Mouse (Mus musculus) limb, embryonic 13.5 days (tissue): ENCODE results near the gene Atxn7. TPM values are rescaled to one million over a fixed set of nuclear protein-coding genes. Genes with fewer than 3 reads are reported as not detected.
"Not testable (repeated sequence)": the region's sequence is repeated elsewhere in the genome, so short reads cannot be mapped to it uniquely, and the experiment has no call there.

Source experiments
- ATAC-seq: fragments of 200-750 bp; cut with Nextera tagmentation; 2 replicates; pipeline ENCODE4 v1.8.0; 2017; ENCODE audit warnings: low read depth, moderate number of reproducible peaks, moderate TSS enrichment; ENCODE audit not compliant: low FRiP score
- H3K27ac ChIP-seq: fragments of 300-500 bp; sonication (generic); 2 replicates; pipeline ENCODE4 v1.5.1; 2015; ENCODE audit warnings: inconsistent platforms, mild to moderate bottlenecking, moderate library complexity
- H3K27me3 ChIP-seq: fragments of 300-500 bp; sonication (generic); 2 replicates; pipeline ENCODE4 v1.6.1; 2015; ENCODE audit warnings: mild to moderate bottlenecking, inconsistent platforms
- H3K36me3 ChIP-seq: fragments of 300-500 bp; sonication (generic); 2 replicates; pipeline ENCODE4 v1.6.1; 2015; ENCODE audit warnings: inconsistent platforms, mild to moderate bottlenecking, moderate library complexity
- H3K4me1 ChIP-seq: fragments of 300-500 bp; sonication (generic); 2 replicates; pipeline ENCODE4 v1.6.1; 2015; ENCODE audit warnings: inconsistent platforms
- H3K4me2 ChIP-seq: fragments of 300-500 bp; sonication (generic); replicated peaks from 2 replicates; pipeline ENCODE4 v1.6.1; 2015; ENCODE audit warnings: inconsistent platforms, mild to moderate bottlenecking, moderate library complexity
- H3K4me3 ChIP-seq: fragments of 300-500 bp; sonication (generic); 2 replicates; pipeline ENCODE4 v1.5.1; 2015; ENCODE audit warnings: moderate library complexity, mild to moderate bottlenecking, inconsistent platforms
- H3K9ac ChIP-seq: fragments of 300-500 bp; sonication (generic); 2 replicates; pipeline ENCODE4 v1.6.1; 2015; ENCODE audit warnings: mild to moderate bottlenecking, inconsistent platforms
- H3K9me3 ChIP-seq: fragments of 300-500 bp; sonication (generic); 2 replicates; pipeline ENCODE4 v1.6.1; 2016; ENCODE audit warnings: inconsistent platforms
- WGBS: fragments of 180-500 bp; shearing (Covaris S2); methylation state at CpG from one replicate; pipeline ENCODE4 v1.1.7; 2015; 5-methylcytosine and 5-hydroxymethylcytosine counted together
- polyA plus RNA-seq: library from polyadenylated mRNA; unstranded; fragments of >200 nt; fragmentation: Nextera tagmentation; extraction: Ambion mirVana; gene quantifications from 2 replicates; pipeline ENCODE4 v1.2.1, GENCODE M21; 2015

Gene Atxn7
- 4.4 and 5.2 TPM in 2 replicates for polyA plus RNA-seq

DNA sequence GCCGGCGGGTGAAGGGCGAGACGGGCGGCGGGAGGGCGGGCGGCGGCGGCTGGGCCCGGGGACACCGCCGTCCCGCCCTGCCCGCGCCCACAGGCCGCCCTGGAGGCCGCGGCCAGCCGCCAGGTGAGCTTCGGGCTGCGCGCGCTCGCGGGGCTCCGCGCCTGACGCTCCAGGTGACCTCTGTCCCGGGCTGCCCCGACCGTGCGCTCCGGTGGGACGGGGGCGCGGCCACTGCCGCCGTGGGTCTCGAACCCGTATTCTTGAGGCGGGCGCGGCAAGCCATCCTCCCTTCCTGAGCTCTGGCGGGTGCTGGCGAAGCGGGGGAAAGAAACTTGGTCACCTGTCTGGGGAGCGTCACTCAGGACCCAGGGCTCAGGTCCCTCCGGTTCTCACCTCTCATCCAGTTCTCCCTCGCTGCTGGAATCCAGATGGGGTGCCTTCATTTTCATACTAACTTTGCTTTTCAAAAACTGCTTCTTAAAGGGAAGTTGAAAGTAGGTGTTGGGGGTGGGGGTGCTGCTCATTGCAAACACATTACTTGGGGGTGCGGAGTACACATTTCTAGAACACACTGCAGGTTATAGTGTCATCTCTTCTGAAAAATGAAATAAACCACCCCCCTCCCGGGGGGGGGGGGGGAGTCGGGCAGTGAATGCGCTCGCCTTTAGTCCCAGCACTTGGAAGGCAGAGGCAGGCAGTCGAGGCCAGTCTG is at the start of gene Atxn7, which contains the start of gene Thoc7:
Gene Atxn7, plus strand, starts transcription at position 40 of the 712 bp plus-strand sequence.
Gene Thoc7, minus strand, starts transcription at position 452 of the 712 bp plus-strand sequence.
- peak within 1 kb of the TSS; percentile 90 for H3K4me3 ChIP-seq
- WGBS = 3% methylated on average over 47 of the region's 56 CpGs
- peak within 1 kb of the TSS; percentile 91 for H3K27ac ChIP-seq
- ATAC-seq = peak; percentile 45
- peaks cover 20% of the 10 kb centered on the region for H3K4me1 ChIP-seq
- H3K9me3 ChIP-seq = no peaks in the 10 kb centered on the region
- H3K36me3 ChIP-seq = no peaks in the 10 kb centered on the region; the same call in 1 of the 2 replicates
- H3K27me3 ChIP-seq = no peaks in the 10 kb centered on the region
- peak within 1 kb of the TSS; percentile 99 for H3K9ac ChIP-seq
- H3K4me2 ChIP-seq = peak within 1 kb of the TSS; percentile 72

DNA sequence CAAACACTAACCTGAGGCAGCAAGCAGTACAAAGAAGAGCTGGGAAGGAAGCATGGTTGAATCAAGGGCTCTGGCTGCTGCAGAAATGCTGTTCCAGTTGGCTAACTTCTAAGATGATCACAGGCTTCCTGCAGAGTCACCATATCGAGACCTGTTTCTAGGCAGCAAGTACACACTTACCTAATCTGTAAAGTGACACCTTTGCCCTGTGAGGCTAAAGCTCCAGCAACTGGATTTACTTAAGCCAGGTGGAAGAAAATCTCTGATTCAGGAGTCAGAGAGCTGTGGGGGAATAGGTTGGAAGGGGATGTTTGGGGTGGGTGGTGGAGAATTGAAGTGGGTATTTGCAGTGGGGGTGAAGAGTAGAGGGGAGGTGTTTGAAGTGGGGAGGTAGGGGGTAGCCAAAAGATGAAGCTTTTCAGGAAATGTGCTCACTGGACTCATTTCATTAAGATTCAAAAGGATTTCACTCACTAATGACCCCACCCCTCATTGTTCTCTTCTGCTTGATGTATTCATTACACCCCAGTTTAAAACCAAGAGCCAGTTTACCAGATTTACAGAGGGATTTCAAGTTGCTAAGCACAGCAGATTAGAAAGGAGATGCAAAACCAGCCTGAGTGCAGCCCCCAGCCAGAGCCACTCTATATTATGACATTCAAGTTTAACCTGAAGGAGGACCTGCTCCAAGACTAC is 46.7 kb upstream of the Atxn7 start, which contains the start of gene Gm281:
Gene Gm281, minus strand, starts transcription at position 92 of the 696 bp plus-strand sequence.
- no peak for ATAC-seq
- Histone ChIP-seq H3K9me3 (no peaks in the 10 kb centered on the region), H3K4me3 (no peak within 1 kb of the TSS), H3K27me3 (no peaks in the 10 kb centered on the region), H3K4me2 (no peak within 1 kb of the TSS), H3K27ac (no peak within 1 kb of the TSS), H3K9ac (no peak within 1 kb of the TSS), H3K4me1 (peaks cover 12% of the 10 kb centered on the region), H3K36me3 (no peaks in the 10 kb centered on the region)
- 26% methylated on average over 1 of the region's 1 CpGs for WGBS

DNA sequence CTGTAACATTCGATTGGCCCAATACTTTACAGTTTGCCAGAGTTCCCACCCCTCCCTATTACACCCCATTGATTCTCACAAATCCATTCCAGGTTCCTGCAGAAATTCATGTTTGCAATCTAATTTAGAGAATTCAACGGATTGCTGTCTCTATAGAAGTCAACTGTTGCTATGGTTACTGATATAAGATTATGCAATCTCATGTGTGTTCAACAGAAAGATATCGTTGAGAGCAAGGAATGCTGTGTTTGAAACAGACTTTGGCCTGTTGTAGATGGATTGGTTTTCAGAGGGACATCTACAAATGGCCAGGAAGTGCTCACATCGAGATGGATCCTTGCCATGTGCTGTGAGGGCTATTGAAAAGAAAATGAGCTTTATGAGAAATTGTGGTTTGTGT is 46.0 kb upstream of the Atxn7 start:
- H3K36me3 ChIP-seq = no peaks in the 10 kb centered on the region
- H3K4me3 ChIP-seq = no peak overlapping the region
- no peaks in the 10 kb centered on the region for H3K27me3 ChIP-seq
- H3K4me1 ChIP-seq = peaks cover 11% of the 10 kb centered on the region
- no peak for ATAC-seq
- H3K27ac ChIP-seq = no peak overlapping the region
- no peaks in the 10 kb centered on the region for H3K9me3 ChIP-seq
- H3K9ac ChIP-seq = no peak overlapping the region
- WGBS = 73% methylated on average over 4 of the region's 4 CpGs
- H3K4me2 ChIP-seq = no peak overlapping the region

DNA sequence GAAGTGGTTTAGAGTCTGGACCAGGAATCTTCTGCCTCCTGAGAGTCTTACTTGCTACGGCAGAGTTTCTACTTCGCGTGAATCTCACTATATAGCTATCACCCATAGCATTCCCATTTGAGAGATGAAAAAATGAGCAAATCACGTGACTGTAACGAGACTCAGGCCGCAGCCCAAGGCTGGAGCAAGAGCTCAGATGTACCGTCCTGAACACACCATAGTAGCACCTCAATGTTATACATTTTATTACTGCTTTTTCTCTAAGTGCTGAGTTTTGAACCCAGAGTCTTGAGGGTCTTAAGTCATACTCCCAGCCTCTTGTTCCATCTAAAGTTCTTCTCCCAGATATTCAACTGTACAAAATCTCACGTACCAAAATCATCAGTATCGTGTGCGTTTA is 44.0 kb upstream of the Atxn7 start:
- Histone ChIP-seq H3K27me3 (no peaks in the 10 kb centered on the region), H3K4me1 (no peaks in the 10 kb centered on the region), H3K36me3 (no peaks in the 10 kb centered on the region), H3K9ac (no peak overlapping the region), H3K4me2 (no peak overlapping the region), H3K9me3 (no peaks in the 10 kb centered on the region), H3K4me3 (no peak overlapping the region), H3K27ac (no peak overlapping the region)
- 89% methylated on average over 10 of the region's 10 CpGs for WGBS
- ATAC-seq = no peak

DNA sequence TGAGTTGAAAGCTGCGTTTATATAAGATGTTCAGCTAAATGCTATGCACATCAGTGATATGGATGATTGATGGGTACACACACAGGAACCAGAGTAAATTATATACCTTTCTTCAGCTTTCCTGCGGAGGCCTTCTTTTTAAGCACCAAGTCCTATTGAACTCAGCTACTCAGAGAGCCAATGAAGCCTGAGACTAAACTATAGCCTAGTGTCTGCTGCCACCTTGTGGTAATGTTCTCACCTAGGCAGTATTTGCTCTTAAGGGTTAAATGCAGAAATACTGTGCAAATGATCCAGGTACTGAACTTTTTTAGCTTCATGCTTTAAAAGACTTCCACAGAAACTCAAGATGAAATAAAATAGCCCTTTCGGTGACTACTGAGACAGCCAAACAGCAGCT is 43.6 kb upstream of the Atxn7 start:
- WGBS = 38% methylated on average over 3 of the region's 3 CpGs
- no peak overlapping the region for H3K4me2 ChIP-seq
- no peaks in the 10 kb centered on the region for H3K9me3 ChIP-seq
- H3K27me3 ChIP-seq = no peaks in the 10 kb centered on the region
- H3K4me3 ChIP-seq = no peak overlapping the region
- no peaks in the 10 kb centered on the region for H3K36me3 ChIP-seq
- H3K4me1 ChIP-seq = no peaks in the 10 kb centered on the region
- H3K9ac ChIP-seq = no peak overlapping the region
- no peak overlapping the region for H3K27ac ChIP-seq
- ATAC-seq = 0 out of 2 replicates have a peak, but pooled peaks have one; percentile 66

DNA sequence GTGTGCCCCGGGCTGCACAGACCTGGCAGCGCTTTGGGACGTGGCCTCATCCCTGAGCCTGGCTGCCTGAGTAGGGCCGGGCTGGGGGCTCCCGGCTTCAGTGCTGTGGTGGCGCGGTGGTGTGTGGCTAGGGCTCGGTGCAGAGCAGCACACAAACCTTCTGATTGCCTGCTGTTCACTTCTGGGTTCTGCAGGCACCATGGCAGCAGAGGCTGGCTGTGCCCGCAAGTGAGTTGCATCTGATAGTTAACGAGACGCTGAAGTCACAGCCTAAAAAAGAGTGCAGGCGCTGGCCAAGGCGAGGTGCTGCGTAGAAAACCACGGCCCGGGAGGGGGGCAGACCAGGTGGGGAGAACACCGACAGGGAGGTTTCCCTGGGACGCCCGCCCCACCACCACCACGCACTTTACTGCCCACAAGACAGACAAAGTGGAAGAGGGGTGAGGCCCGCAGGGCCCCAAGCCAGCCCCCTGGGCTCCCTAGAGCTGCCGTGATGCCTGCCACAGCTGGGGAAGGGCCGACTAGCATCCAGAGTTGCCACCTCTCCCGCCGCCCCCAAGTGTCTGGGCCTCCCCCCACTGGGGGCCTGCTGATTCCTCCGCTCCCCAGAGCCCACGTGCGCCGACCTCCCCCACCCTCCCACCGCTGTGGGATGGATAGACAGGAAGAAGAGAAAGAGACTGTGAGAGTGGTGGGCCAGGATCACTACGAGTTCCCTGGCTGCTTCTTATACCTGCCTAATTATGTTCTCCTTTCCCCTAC is 27.8 kb upstream of the Atxn7 start:
- WGBS = 22% methylated on average over 31 of the region's 31 CpGs
- Histone ChIP-seq H3K4me3 (peak overlapping the region; percentile 43), H3K27ac (no peak overlapping the region), H3K4me1 (peaks cover 10% of the 10 kb centered on the region), H3K4me2 (peak overlapping the region; percentile 77), H3K27me3 (no peaks in the 10 kb centered on the region), H3K9me3 (peaks cover 6% of the 10 kb centered on the region; the same call in 1 of the 2 replicates), H3K36me3 (no peaks in the 10 kb centered on the region), H3K9ac (peak overlapping the region; percentile 66)
- ATAC-seq = peak; percentile 77

DNA sequence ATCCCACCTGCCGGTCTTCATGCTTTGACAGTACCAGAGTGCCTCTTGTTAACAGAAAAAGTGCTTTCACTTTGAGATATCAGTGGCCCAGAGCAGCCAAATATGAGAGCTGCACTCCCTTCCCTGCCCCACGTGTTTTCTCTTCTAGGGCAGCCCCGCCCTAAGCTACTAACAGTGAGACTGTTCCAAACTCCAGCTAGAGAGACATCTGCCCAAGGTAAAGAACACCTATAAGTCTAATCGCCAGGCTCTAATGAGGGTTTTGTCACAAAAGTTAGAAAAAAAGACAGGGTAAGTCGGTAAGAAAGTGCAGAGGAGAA is 27.2 kb upstream of the Atxn7 start:
- H3K27me3 ChIP-seq = no peaks in the 10 kb centered on the region
- H3K4me2 ChIP-seq = peak overlapping the region; percentile 77
- H3K4me3 ChIP-seq = peak overlapping the region; percentile 43; the same call in 1 of the 2 replicates
- H3K4me1 ChIP-seq = peaks cover 10% of the 10 kb centered on the region
- 43% methylated on average over 5 of the region's 5 CpGs for WGBS
- H3K27ac ChIP-seq = no peak overlapping the region
- H3K9ac ChIP-seq = peak overlapping the region; percentile 66; the same call in 1 of the 2 replicates
- no peaks in the 10 kb centered on the region for H3K36me3 ChIP-seq
- no peak for ATAC-seq
- H3K9me3 ChIP-seq = peaks cover 6% of the 10 kb centered on the region; the same call in 1 of the 2 replicates

DNA sequence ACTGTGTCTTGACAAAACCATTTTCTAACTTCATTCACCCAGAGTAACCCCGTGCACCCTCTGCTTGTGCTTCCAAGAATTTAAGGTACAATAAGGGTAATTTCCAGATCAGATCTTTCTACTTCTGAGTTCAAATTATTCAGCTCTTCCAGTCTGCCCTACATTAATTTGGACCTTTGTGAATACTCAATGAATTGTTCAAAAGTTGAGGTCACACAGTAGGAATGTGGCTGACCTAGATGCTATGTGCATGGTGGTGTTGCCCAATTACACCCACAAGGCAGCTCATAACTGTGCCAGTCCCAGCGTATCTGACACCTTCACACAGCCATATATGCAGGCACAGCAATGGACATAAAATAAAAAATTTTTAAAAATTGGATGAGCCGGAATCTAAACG is 16.6 kb upstream of the Atxn7 start:
- H3K9ac ChIP-seq = no peak overlapping the region
- WGBS = 91% methylated on average over 4 of the region's 4 CpGs
- H3K27ac ChIP-seq = no peak overlapping the region
- H3K9me3 ChIP-seq = 0 out of 2 replicates have a peak, but pooled peaks cover 7% of the 10 kb centered on the region
- no peak for ATAC-seq
- no peaks in the 10 kb centered on the region for H3K4me1 ChIP-seq
- H3K4me3 ChIP-seq = no peak overlapping the region
- no peaks in the 10 kb centered on the region for H3K27me3 ChIP-seq
- no peak overlapping the region for H3K4me2 ChIP-seq
- H3K36me3 ChIP-seq = peaks cover 29% of the 10 kb centered on the region

DNA sequence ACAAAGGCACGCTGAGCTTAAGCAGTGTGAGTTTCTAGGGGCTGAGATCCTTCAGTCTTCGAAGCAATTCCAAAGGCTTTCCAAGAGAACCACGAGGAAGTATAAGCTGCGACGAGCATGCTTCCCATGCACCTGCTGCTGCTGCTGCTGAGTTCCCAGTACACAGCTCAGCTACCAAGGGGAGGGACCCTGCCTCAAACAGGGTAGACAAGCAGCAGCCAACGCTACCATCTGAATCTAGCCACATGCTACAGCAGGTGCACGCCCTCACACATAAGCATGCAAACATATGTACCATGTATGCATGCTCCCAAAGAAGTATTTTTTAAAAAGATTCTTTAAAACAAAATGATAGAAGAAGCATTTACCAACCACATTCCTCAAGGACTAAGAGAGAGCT is 12.9 kb upstream of the Atxn7 start:
- H3K27me3 ChIP-seq = no peaks in the 10 kb centered on the region
- no peak for ATAC-seq
- H3K4me3 ChIP-seq = no peak overlapping the region
- peaks cover 53% of the 10 kb centered on the region for H3K36me3 ChIP-seq
- H3K9ac ChIP-seq = no peak overlapping the region
- no peaks in the 10 kb centered on the region for H3K4me1 ChIP-seq
- H3K27ac ChIP-seq = no peak overlapping the region
- no peak overlapping the region for H3K4me2 ChIP-seq
- H3K9me3 ChIP-seq = 0 out of 2 replicates have a peak, but pooled peaks cover 7% of the 10 kb centered on the region
- 92% methylated on average over 7 of the region's 7 CpGs for WGBS

DNA sequence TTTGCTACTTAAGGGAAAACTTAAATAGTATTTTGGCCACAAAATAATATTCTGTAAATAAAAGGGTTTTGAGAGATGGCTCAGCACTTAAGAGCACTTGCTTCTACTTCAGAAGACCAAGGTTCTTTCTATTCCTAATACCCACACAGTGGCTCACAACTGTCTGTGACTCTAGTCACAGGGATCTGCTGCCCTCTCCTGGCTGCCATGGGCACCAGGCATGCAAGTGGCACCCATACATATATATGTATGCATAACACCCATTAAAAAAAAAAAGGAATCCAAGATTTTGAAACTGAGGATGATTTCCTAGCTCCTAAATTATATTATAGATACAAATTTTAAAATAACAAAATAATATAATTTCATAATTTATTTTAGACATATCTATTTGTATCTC is 10.8 kb upstream of the Atxn7 start:
- no peak overlapping the region for H3K4me3 ChIP-seq
- no peaks in the 10 kb centered on the region for H3K27me3 ChIP-seq
- no peaks in the 10 kb centered on the region for H3K4me1 ChIP-seq
- no peak overlapping the region for H3K9ac ChIP-seq
- no peak for ATAC-seq
- no peak overlapping the region for H3K4me2 ChIP-seq
- H3K9me3 ChIP-seq = no peaks in the 10 kb centered on the region
- H3K27ac ChIP-seq = no peak overlapping the region
- H3K36me3 ChIP-seq = peaks cover 62% of the 10 kb centered on the region

DNA sequence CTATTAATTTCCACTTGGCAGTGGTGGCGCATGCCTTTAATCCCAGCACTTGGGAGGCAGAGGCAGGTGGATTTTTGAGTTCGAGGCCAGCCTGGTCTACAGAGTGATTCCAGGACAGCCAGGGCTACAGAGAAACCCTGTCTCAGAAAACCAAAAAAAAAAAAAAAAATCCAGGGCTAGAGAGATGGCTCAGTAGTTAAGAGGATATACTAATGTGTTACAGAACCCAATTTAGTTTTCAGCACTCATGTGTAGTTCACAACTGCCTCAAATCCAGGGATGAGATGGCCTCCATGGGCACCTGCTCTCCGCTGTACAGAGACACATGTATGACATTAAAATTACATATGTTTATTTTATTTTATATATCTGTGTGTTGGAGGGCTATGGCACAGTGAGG is 9.1 kb upstream of the Atxn7 start:
- not testable (repeated sequence) for H3K4me3 ChIP-seq, H3K27ac ChIP-seq, H3K9me3 ChIP-seq, H3K4me2 ChIP-seq, H3K27me3 ChIP-seq, H3K9ac ChIP-seq, ATAC-seq, H3K4me1 ChIP-seq
- H3K36me3 ChIP-seq = peaks cover 65% of the 10 kb centered on the region
- WGBS = 96% methylated on average over 3 of the region's 3 CpGs

DNA sequence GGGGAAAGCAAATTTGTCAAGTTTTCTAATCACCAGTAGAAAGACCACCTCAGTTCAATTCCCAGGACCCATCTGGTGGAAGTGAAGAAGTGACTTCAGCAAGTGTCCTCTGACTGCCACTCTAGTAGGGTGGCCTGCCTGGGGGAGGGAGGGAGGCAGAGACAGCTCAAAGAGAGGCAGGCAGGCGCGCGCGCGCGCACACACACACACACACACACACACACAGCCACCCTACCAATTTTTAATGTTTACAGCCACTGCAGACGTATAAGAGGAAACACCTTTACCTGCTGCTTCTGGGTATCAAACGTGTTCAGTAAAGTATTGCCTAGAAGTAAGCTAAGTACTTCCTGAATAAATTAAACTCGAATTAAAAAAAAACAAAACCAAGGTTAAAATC is 1.2 kb upstream of the Atxn7 start:
- 0% methylated on average over 9 of the region's 9 CpGs for WGBS
- peak overlapping the region; percentile 91; the same call in 1 of the 2 replicates for H3K27ac ChIP-seq
- peak overlapping the region; percentile 90 for H3K4me3 ChIP-seq
- H3K27me3 ChIP-seq = no peaks in the 10 kb centered on the region
- ATAC-seq = no peak
- no peaks in the 10 kb centered on the region for H3K9me3 ChIP-seq
- peak overlapping the region; percentile 72 for H3K4me2 ChIP-seq
- H3K36me3 ChIP-seq = peaks cover 11% of the 10 kb centered on the region
- H3K9ac ChIP-seq = peak overlapping the region; percentile 99
- H3K4me1 ChIP-seq = peaks cover 20% of the 10 kb centered on the region
